ENCODE assay signal across 8 mouse cellular contexts in genomic region chr4:32800577-32801170, GRCm38 (mm10). TPM values are rescaled to one million over a fixed set of nuclear protein-coding genes. Genes with fewer than 3 reads are reported as not detected.
DNase-seq lines count a peak whose midpoint lies in the region; ATAC-seq and TF ChIP-seq lines count a peak whose summit lies in the region.

No protein-coding gene starts in this region.

- H3K36me3 ChIP-seq in kidney, embryonic 15.5 days: peaks cover 10% of the 10 kb centered on the region; the same call in 1 of the 2 replicates
- H3K36me3 ChIP-seq in hindbrain, embryonic 12.5 days: peaks cover 4% of the 10 kb centered on the region; the same call in 1 of the 2 replicates
- 0 out of 2 replicates have a peak, but pooled peaks cover 3% of the 10 kb centered on the region for H3K36me3 ChIP-seq in midbrain, embryonic 15.5 days (replicated peaks)

- no peaks in the 10 kb centered on the region for H3K27me3 ChIP-seq in kidney, embryonic 15.5 days
- no peaks in the 10 kb centered on the region for H3K27me3 ChIP-seq in hindbrain, embryonic 12.5 days
- no peaks in the 10 kb centered on the region for H3K27me3 ChIP-seq in midbrain, embryonic 15.5 days (replicated peaks)

- WGBS in kidney, embryonic 15.5 days: 11% methylated on average over 9 of the region's 9 CpGs
- WGBS in bone marrow, adult 2 months: 11% methylated on average over 9 of the region's 9 CpGs
- 11% methylated on average over 9 of the region's 9 CpGs for WGBS in hindbrain, embryonic 12.5 days
- WGBS in midbrain, embryonic 15.5 days: 8% methylated on average over 9 of the region's 9 CpGs

- ATAC-seq in kidney, embryonic 15.5 days (replicated peaks; ENCODE audit: low FRiP score): peak; percentile 37; the same call in 1 of the 2 replicates
- peak; percentile 58 for ATAC-seq in hindbrain, embryonic 12.5 days (ENCODE audit: low FRiP score)
- ATAC-seq in midbrain, embryonic 15.5 days (replicated peaks): peak; percentile 61

- no peaks in the 10 kb centered on the region for H3K9me3 ChIP-seq in kidney, embryonic 15.5 days (replicated peaks)
- no peaks in the 10 kb centered on the region for H3K9me3 ChIP-seq in hindbrain, embryonic 12.5 days (replicated peaks)
- H3K9me3 ChIP-seq in midbrain, embryonic 15.5 days: no peaks in the 10 kb centered on the region

- H3K4me2 ChIP-seq in kidney, embryonic 15.5 days: peak overlapping the region; percentile 72
- H3K4me2 ChIP-seq in hindbrain, embryonic 12.5 days (replicated peaks): peak overlapping the region; percentile 73
- H3K4me2 ChIP-seq in midbrain, embryonic 15.5 days: peak overlapping the region; percentile 52

- peak overlapping the region; percentile 86 for H3K4me3 ChIP-seq in kidney, embryonic 15.5 days (replicated peaks)
- peak overlapping the region; percentile 97 for H3K4me3 ChIP-seq in bone marrow, adult 2 months (replicated peaks; ENCODE audit: control insufficient read depth, low read depth, low read length)
- H3K4me3 ChIP-seq in hindbrain, embryonic 12.5 days: peak overlapping the region; percentile 83
- peak overlapping the region; percentile 93 for H3K4me3 ChIP-seq in midbrain, embryonic 15.5 days

- no peak for TF ChIP-seq POLR2A in bone marrow, adult 2 months (IDR thresholded peaks at IDR 0.05; ENCODE audit: borderline replicate concordance, control insufficient read depth, low read depth, low read length)

- TF ChIP-seq CTCF in bone marrow, adult 2 months (IDR thresholded peaks at IDR 0.05; ENCODE audit: control insufficient read depth, insufficient read depth, low read length): no peak

- peak overlapping the region; percentile 76 for H3K9ac ChIP-seq in kidney, embryonic 15.5 days
- H3K9ac ChIP-seq in hindbrain, embryonic 12.5 days: peak overlapping the region; percentile 92
- H3K9ac ChIP-seq in midbrain, embryonic 15.5 days: peak overlapping the region; percentile 99

- no peak for DNase-seq in kidney, postnatal 4 days
- DNase-seq in adrenal gland, adult 18-20 months (ENCODE audit: low spot score in 2 of 2): no peak
- DNase-seq in layer of hippocampus, postnatal 10 days (ENCODE audit: low spot score in 2 of 2): no peak
- DNase-seq in cerebellum, postnatal 10 days: no peak

- H3K27ac ChIP-seq in kidney, embryonic 15.5 days: peak overlapping the region; percentile 100
- peak overlapping the region; percentile 99 for H3K27ac ChIP-seq in bone marrow, adult 2 months (ENCODE audit: control insufficient read depth, insufficient read depth, low read depth, low read length, poor library complexity)
- peak overlapping the region; percentile 99 for H3K27ac ChIP-seq in hindbrain, embryonic 12.5 days
- peak overlapping the region; percentile 100 for H3K27ac ChIP-seq in midbrain, embryonic 15.5 days

- H3K4me1 ChIP-seq in kidney, embryonic 15.5 days: peaks cover 7% of the 10 kb centered on the region
- no peaks in the 10 kb centered on the region; the same call in 1 of the 2 replicates for H3K4me1 ChIP-seq in bone marrow, adult 2 months (ENCODE audit: control insufficient read depth, insufficient read depth, low read length)
- H3K4me1 ChIP-seq in hindbrain, embryonic 12.5 days: peaks cover 11% of the 10 kb centered on the region
- peaks cover 11% of the 10 kb centered on the region for H3K4me1 ChIP-seq in midbrain, embryonic 15.5 days

RNA-seq across cellular contexts. Expression of gene Lyrm2, which starts 0.6 kb away (rescaled TPM):
- 112 and 115 TPM in 2 replicates for polyA plus RNA-seq in kidney, embryonic 15.5 days (2015; fragmentation: Nextera tagmentation; extraction: Ambion mirVana)
- polyA plus RNA-seq in bone marrow, adult 2 months (2011; ENCODE audit: insufficient read depth, insufficient read length, low replicate concordance, missing spikeins): 15.8 and 19.0 TPM in 2 replicates
- polyA plus RNA-seq in hindbrain, embryonic 12.5 days (2016; fragmentation: Nextera tagmentation; extraction: Ambion mirVana): 162 and 169 TPM in 2 replicates
- polyA plus RNA-seq in midbrain, embryonic 15.5 days (2015; fragmentation: Nextera tagmentation; extraction: Ambion mirVana): 115 and 124 TPM in 2 replicates
- 10 to 100 TPM; 31.8 to 36.5 TPM for total RNA-seq in adrenal gland, adult 18-20 months (2021)
- total RNA-seq in layer of hippocampus, postnatal 10 days (2021): 10 to 100 TPM; 46.7 to 50.4 TPM
